Mouse (Mus musculus): ENCODE data around the gene Rilp.

GRCm38 (mm10) chr11:75559870-75560504, 50.1 kb downstream of the Rilp start:
- no peak for TF ChIP-seq POLR2A (IDR thresholded peaks at IDR 0.05; ENCODE audit: low read depth, low read length)
- TF ChIP-seq CTCF (IDR thresholded peaks at IDR 0.05; ENCODE audit: extremely low read depth, insufficient read depth, insufficient read length, insufficient replicate concordance): no peak

All from spleen, adult 2 months (tissue).